In the genomic region with DNA sequence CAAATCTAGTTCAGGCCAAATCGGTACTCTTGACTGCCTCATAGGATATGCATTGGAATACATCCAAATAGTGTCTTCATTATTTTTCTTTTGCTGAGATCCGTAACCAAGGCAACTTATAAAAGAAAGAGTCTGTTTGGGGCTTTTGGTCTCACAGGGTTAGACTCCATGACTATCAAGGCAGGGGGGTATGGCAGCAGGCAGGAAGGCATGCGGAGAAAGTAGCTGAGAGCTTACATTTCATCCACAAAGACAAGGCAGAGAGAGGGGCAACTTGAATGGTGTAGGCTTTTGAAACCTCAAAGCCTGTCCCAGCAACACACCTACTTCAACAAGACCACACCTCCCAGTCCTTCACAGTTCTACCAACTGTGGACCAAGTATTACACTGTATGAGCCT, we compare ENCODE assay signal across 9 mouse cellular contexts.
"Had no signal": no experiment of that assay in that cellular context is flagged by ENCODE, and none has a peak within 500 bp of the region (broad histone marks: within the 10 kb centered on the region; RNA-seq: fewer than 3 reads in every experiment).

No protein-coding gene starts in this region.

- H3K9me3 ChIP-seq: limb, embryonic 13.5 days; neural tube, embryonic 12.5 days; stomach, embryonic 15.5 days had no signal

- H3K9ac ChIP-seq: limb, embryonic 13.5 days; liver, embryonic 14.5 days; neural tube, embryonic 12.5 days; stomach, embryonic 15.5 days had no signal

- H3K27ac ChIP-seq: liver, embryonic 14.5 days; neural tube, embryonic 12.5 days had no signal

- H3K4me2 ChIP-seq: limb, embryonic 13.5 days; neural tube, embryonic 12.5 days; stomach, embryonic 15.5 days had no signal

- H3K27me3 ChIP-seq: limb, embryonic 13.5 days; neural tube, embryonic 12.5 days; stomach, embryonic 15.5 days had no signal

- H3K4me3 ChIP-seq: limb, embryonic 13.5 days; neural tube, embryonic 12.5 days; stomach, embryonic 15.5 days had no signal

- DNase-seq: kidney, postnatal 10 days; left cerebral cortex, postnatal 4 days; lung, adult 18-20 months; spleen, adult 18-20 months; thymus, postnatal 36 days had no signal

- H3K36me3 ChIP-seq: stomach, embryonic 15.5 days had no signal
